Mouse (Mus musculus): ENCODE measurements around the gene Entpd4b. TPM values are rescaled to one million over a fixed set of nuclear protein-coding genes. Genes with fewer than 3 reads are reported as not detected.
"Not testable (repeated sequence)": the region's sequence is repeated elsewhere in the genome, so short reads cannot be mapped to it uniquely, and the experiment has no call there.

The Entpd4b gene
- polyA plus RNA-seq (2012; rRNA removed) = 41.9 and 59.4 TPM in 2 replicates

GRCm38 (mm10) chr14:69555110-69555831 is at the start of gene Entpd4b:
TSS of gene Entpd4b (plus strand) at chr14:69555424.
- H3K27ac ChIP-seq (ENCODE audit: control insufficient read depth, insufficient read depth, low read depth, low read length); H3K4me1 ChIP-seq (ENCODE audit: control insufficient read depth, insufficient read depth, low read length); H3K27me3 ChIP-seq (ENCODE audit: control insufficient read depth, insufficient read depth, low read length); H3K36me3 ChIP-seq (ENCODE audit: control insufficient read depth, insufficient read depth, low read length); H3K4me3 ChIP-seq (ENCODE audit: control insufficient read depth, low read depth, low read length): not testable (repeated sequence)

- H3K4me1 ChIP-seq (ENCODE audit: control insufficient read depth, insufficient read depth, low read length); H3K4me3 ChIP-seq (ENCODE audit: control insufficient read depth, low read depth, low read length); H3K36me3 ChIP-seq (ENCODE audit: control insufficient read depth, insufficient read depth, low read length); H3K27me3 ChIP-seq (ENCODE audit: control insufficient read depth, insufficient read depth, low read length); H3K27ac ChIP-seq (ENCODE audit: control insufficient read depth, insufficient read depth, low read depth, low read length): not testable (repeated sequence)
These were observed 48.2 kb upstream of the Entpd4b start for GRCm38 (mm10) chr14:69507000-69507399.

GRCm38 (mm10) chr14:69512449-69512848 is 42.8 kb upstream of the Entpd4b start, which contains the start of gene Gm27179:
TSS of gene Gm27179 (minus strand) at chr14:69512549.
- H3K4me3 ChIP-seq (ENCODE audit: control insufficient read depth, low read depth, low read length); H3K4me1 ChIP-seq (ENCODE audit: control insufficient read depth, insufficient read depth, low read length); H3K36me3 ChIP-seq (ENCODE audit: control insufficient read depth, insufficient read depth, low read length); H3K27me3 ChIP-seq (ENCODE audit: control insufficient read depth, insufficient read depth, low read length); H3K27ac ChIP-seq (ENCODE audit: control insufficient read depth, insufficient read depth, low read depth, low read length): not testable (repeated sequence)

- H3K36me3 ChIP-seq (ENCODE audit: control insufficient read depth, insufficient read depth, low read length); H3K4me3 ChIP-seq (ENCODE audit: control insufficient read depth, low read depth, low read length); H3K27ac ChIP-seq (ENCODE audit: control insufficient read depth, insufficient read depth, low read depth, low read length); H3K4me1 ChIP-seq (ENCODE audit: control insufficient read depth, insufficient read depth, low read length); H3K27me3 ChIP-seq (ENCODE audit: control insufficient read depth, insufficient read depth, low read length): not testable (repeated sequence)
These were observed 34.4 kb upstream of the Entpd4b start for GRCm38 (mm10) chr14:69520810-69521209.

GRCm38 (mm10) chr14:69523001-69523400 is 32.2 kb upstream of the Entpd4b start:
- not testable (repeated sequence) for H3K36me3 ChIP-seq (ENCODE audit: control insufficient read depth, insufficient read depth, low read length); H3K27ac ChIP-seq (ENCODE audit: control insufficient read depth, insufficient read depth, low read depth, low read length); H3K4me1 ChIP-seq (ENCODE audit: control insufficient read depth, insufficient read depth, low read length); H3K27me3 ChIP-seq (ENCODE audit: control insufficient read depth, insufficient read depth, low read length); H3K4me3 ChIP-seq (ENCODE audit: control insufficient read depth, low read depth, low read length)

GRCm38 (mm10) chr14:69526202-69526601 is 29.0 kb upstream of the Entpd4b start:
- H3K4me1 ChIP-seq (ENCODE audit: control insufficient read depth, insufficient read depth, low read length); H3K36me3 ChIP-seq (ENCODE audit: control insufficient read depth, insufficient read depth, low read length); H3K27ac ChIP-seq (ENCODE audit: control insufficient read depth, insufficient read depth, low read depth, low read length); H3K27me3 ChIP-seq (ENCODE audit: control insufficient read depth, insufficient read depth, low read length); H3K4me3 ChIP-seq (ENCODE audit: control insufficient read depth, low read depth, low read length): not testable (repeated sequence)

GRCm38 (mm10) chr14:69536539-69536938 is 18.7 kb upstream of the Entpd4b start:
- not testable (repeated sequence) for H3K4me3 ChIP-seq (ENCODE audit: control insufficient read depth, low read depth, low read length); H3K4me1 ChIP-seq (ENCODE audit: control insufficient read depth, insufficient read depth, low read length); H3K27me3 ChIP-seq (ENCODE audit: control insufficient read depth, insufficient read depth, low read length); H3K36me3 ChIP-seq (ENCODE audit: control insufficient read depth, insufficient read depth, low read length); H3K27ac ChIP-seq (ENCODE audit: control insufficient read depth, insufficient read depth, low read depth, low read length)

- H3K27me3 ChIP-seq (ENCODE audit: control insufficient read depth, insufficient read depth, low read length); H3K4me1 ChIP-seq (ENCODE audit: control insufficient read depth, insufficient read depth, low read length); H3K27ac ChIP-seq (ENCODE audit: control insufficient read depth, insufficient read depth, low read depth, low read length); H3K4me3 ChIP-seq (ENCODE audit: control insufficient read depth, low read depth, low read length); H3K36me3 ChIP-seq (ENCODE audit: control insufficient read depth, insufficient read depth, low read length): not testable (repeated sequence)
These were observed 15.1 kb upstream of the Entpd4b start for GRCm38 (mm10) chr14:69540113-69540512.

GRCm38 (mm10) chr14:69542695-69543094 is 12.5 kb upstream of the Entpd4b start:
- not testable (repeated sequence) for H3K4me3 ChIP-seq (ENCODE audit: control insufficient read depth, low read depth, low read length); H3K36me3 ChIP-seq (ENCODE audit: control insufficient read depth, insufficient read depth, low read length); H3K27me3 ChIP-seq (ENCODE audit: control insufficient read depth, insufficient read depth, low read length); H3K27ac ChIP-seq (ENCODE audit: control insufficient read depth, insufficient read depth, low read depth, low read length); H3K4me1 ChIP-seq (ENCODE audit: control insufficient read depth, insufficient read depth, low read length)

GRCm38 (mm10) chr14:69544033-69544432 is 11.2 kb upstream of the Entpd4b start:
- H3K27me3 ChIP-seq (ENCODE audit: control insufficient read depth, insufficient read depth, low read length); H3K27ac ChIP-seq (ENCODE audit: control insufficient read depth, insufficient read depth, low read depth, low read length); H3K4me1 ChIP-seq (ENCODE audit: control insufficient read depth, insufficient read depth, low read length); H3K4me3 ChIP-seq (ENCODE audit: control insufficient read depth, low read depth, low read length); H3K36me3 ChIP-seq (ENCODE audit: control insufficient read depth, insufficient read depth, low read length): not testable (repeated sequence)

- not testable (repeated sequence) for H3K36me3 ChIP-seq (ENCODE audit: control insufficient read depth, insufficient read depth, low read length); H3K27ac ChIP-seq (ENCODE audit: control insufficient read depth, insufficient read depth, low read depth, low read length); H3K4me1 ChIP-seq (ENCODE audit: control insufficient read depth, insufficient read depth, low read length)
These were observed 10.2 kb upstream of the Entpd4b start for GRCm38 (mm10) chr14:69545052-69545451.

GRCm38 (mm10) chr14:69547310-69547709 is 7.9 kb upstream of the Entpd4b start:
- H3K27ac ChIP-seq (ENCODE audit: control insufficient read depth, insufficient read depth, low read depth, low read length); H3K27me3 ChIP-seq (ENCODE audit: control insufficient read depth, insufficient read depth, low read length); H3K4me1 ChIP-seq (ENCODE audit: control insufficient read depth, insufficient read depth, low read length); H3K36me3 ChIP-seq (ENCODE audit: control insufficient read depth, insufficient read depth, low read length); H3K4me3 ChIP-seq (ENCODE audit: control insufficient read depth, low read depth, low read length): not testable (repeated sequence)

More at GRCm38 (mm10) chr14:69545052-69545451, 10.2 kb upstream of the Entpd4b start:
- H3K4me3 ChIP-seq (ENCODE audit: control insufficient read depth, low read depth, low read length); H3K27me3 ChIP-seq (ENCODE audit: control insufficient read depth, insufficient read depth, low read length): not testable (repeated sequence)

All from testis, adult 2 months (tissue).